Mouse (Mus musculus): ENCODE measurements at regions not wholly inside any gene's neighbourhood (a gene's known extent, or its start where the extent isn't known, plus 50 kb on each side); places are given as distances from the start of the nearest gene placed in this dataset.

GRCm38 (mm10) chr5:80326986-80327385 lies 693.0 kb upstream of the Adgrl3 start:
- DNase-seq (ENCODE audit: low spot score in 2 of 2), result no peak

- no peak for DNase-seq (ENCODE audit: low spot score in 2 of 2)
These were observed 674.8 kb upstream of the Adgrl3 start for GRCm38 (mm10) chr5:80345155-80345554.

- no peak for DNase-seq (ENCODE audit: low spot score in 2 of 2)
These were observed 661.7 kb upstream of the Adgrl3 start for GRCm38 (mm10) chr5:80358271-80358670.

GRCm38 (mm10) chr5:80393656-80394055 lies 626.3 kb upstream of the Adgrl3 start:
- peak; percentile 44 to 60 for DNase-seq (ENCODE audit: low spot score in 2 of 2)

- DNase-seq (ENCODE audit: low spot score in 2 of 2), result no peak
These were observed 617.3 kb upstream of the Adgrl3 start for GRCm38 (mm10) chr5:80402666-80403065.

- no peak for DNase-seq (ENCODE audit: low spot score in 2 of 2)
These were observed 603.8 kb upstream of the Adgrl3 start for GRCm38 (mm10) chr5:80416116-80416515.

All from layer of hippocampus, adult 8-10 months (tissue).